Mouse (Mus musculus) Patski (cell line): ENCODE measurements at regions not wholly inside any gene's neighbourhood (a gene's known extent, or its start where the extent isn't known, plus 50 kb on each side); places are given as distances from the start of the nearest gene placed in this dataset.

ENCODE experiments used
- ATAC-seq: fragments of 100-300 bp; one replicate; pipeline ENCODE4 v1.8.0; 2021
- CTCF ChIA-PET: fragments of 350-600 bp; sonication (Branson Sonifier 250); formaldehyde crosslinking; loops from one replicate; lab custom pipeline; 2022; ENCODE audit warnings: inconsistent platforms; lab: Charles Lee
- POLR2A ChIA-PET: fragments of 350-600 bp; sonication (Branson Sonifier 250); formaldehyde crosslinking; loops from one replicate; lab custom pipeline; 2022; ENCODE audit warnings: antibody characterized with exemption, inconsistent platforms; lab: Charles Lee
- DNase-seq: peaks from one replicate; pipeline ENCODE4 v3.0.0-alpha.2; 2011; ENCODE audit warnings: low read depth, low spot score
- H3K27me3 ChIP-seq: fragments of 371-371 bp; one replicate; pipeline ENCODE4 v1.5.1; 2021
- CTCF ChIP-seq: fragments of 100-300 bp; IDR thresholded peaks from one replicate; pipeline ENCODE4 v1.5.1; 2021
- in situ Hi-C: fragments of 300-500 bp; cut with MboI; formaldehyde crosslinking; loops from 3 replicates; pipeline ENCODE4 v1.11.1; 2018; ENCODE audit warnings: low pct_unique_long_range_greater_than_20kb, mixed read lengths

DNA sequence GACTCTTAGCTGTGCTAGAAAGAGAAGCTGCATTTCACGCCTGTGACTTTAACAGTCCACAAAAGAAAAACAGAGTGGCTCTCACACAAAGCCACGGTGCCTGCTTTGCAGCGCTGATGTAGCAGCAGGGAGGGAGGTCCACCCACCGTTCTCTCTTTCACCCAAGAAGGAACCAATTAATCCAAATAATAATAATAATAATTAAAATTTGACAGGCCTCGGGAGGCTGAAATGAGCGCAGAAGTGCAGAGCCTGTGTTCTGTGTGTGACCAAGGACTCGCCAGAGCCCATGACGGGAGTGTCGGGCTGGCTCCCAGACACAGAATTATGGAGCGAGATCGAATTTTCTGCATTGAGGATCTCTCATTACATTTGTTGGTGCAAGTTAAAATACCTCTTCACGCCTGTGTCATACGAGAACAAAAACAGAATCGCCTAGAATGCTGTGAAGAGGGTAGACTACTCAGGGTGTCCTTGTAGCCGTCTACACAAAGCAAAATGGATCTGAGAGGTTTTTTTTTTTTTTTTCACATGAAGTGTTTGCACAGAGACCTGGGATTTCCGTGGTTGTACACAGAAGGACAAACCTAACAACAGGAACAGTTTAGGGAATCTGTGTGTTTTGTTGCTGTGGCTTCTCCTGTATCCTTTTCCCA, 134.3 kb upstream of the Pmfbp1 start:
- no peak for DNase-seq
- POLR2A ChIA-PET, result no interaction called here
- H3K27me3 ChIP-seq, result peaks cover 8% of the 10 kb centered on the region
- CTCF ChIA-PET, result no interaction called here
- in situ Hi-C loops, result no loop called here
- no peak for TF ChIP-seq CTCF
- ATAC-seq, result no peak

DNA sequence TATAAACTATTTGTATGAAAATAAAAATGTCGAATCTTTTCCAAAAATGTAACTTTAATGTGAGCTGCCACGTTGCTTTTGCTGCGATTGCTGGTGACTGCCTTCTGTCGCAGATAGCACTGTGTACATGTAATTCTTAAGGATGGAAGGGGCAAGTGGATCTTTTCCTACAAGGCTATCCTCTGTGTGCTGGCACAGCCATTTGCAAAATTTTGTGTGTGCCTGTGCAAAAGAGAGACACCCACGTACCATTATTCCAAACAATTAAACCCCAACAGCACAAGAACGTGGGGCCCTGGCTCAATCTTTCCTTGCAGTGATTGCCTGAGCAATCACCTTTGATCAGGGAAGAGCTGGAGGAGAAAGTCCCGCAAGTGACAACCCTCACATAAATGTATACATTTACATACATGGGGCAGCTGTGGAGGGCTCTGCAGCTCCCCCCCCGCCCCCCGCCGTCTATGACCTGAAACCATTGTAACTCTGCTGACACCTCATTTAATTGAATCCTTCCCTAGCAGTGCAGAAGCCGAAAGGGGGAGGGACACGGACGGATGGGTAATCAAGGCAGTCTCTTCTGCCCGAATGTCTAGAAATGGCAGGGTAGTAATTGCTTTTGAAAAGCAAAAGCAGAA, 133.6 kb upstream of the Pmfbp1 start:
- ATAC-seq (no peak), DNase-seq (no peak)
- POLR2A ChIA-PET, result no interaction called here
- in situ Hi-C loops, result no loop called here
- H3K27me3 ChIP-seq, result peaks cover 8% of the 10 kb centered on the region
- CTCF ChIA-PET, result no interaction called here
- TF ChIP-seq CTCF, result no peak

DNA sequence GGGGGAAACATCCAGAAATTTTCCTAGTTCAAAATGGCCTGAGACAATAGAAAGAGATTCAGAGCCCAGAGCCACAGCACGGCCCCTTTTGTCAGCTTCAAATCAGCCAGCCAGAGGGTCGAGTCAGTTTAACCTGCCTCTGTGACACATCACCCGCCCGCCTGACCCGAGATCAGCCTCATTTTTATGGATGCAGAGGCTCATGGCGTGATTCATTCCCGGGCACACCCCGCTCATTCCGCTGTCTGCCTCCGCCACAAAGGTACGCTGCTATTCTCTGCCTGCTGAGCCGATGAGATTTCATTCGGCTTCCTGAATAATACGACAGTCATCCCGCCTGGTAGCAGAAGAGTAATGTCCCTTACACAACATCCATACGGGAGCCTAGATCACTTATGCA, 132.9 kb upstream of the Pmfbp1 start:
- ChIA-PET POLR2A (no interaction called here), CTCF (no interaction called here)
- in situ Hi-C loops, result no loop called here
- DNase-seq (no peak), ATAC-seq (no peak)
- H3K27me3 ChIP-seq, result peaks cover 8% of the 10 kb centered on the region
- no peak for TF ChIP-seq CTCF

DNA sequence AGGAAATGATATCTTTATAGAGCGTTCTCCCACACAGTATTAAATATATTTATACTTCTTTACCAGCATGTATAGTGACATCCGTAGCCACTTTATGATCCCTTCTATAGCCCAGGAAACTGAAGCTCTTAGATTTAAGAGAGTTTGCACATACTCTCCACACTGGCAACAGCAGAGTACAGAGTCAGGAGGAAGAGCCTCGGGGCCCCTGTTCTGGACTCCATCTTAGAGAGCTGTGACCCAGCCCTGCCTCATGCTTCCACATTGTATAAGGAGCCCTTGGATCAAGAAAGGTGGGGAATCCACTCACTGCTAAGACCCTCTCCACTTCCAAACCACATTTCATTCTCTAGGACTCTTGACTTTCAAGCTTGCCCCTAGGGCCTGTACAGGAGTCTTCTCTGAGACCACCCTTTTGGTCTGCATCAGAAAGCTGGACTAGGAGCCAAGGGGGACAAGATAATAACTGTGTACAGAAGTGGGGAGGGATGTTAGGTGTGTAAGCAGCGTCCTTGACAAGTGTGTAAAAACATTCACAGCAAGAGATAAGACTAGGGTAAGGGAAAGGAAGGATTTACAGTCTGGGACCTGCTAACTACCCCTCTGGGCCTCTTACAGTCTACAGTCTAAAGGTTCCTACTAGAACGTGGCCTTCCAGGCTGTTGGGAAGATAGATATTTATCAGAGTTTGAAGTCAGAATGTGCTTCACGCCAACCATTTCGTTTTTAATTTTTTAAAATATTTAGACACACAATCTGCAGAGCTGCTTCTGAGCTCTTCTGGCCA, 132.1 kb upstream of the Pmfbp1 start:
- ChIA-PET CTCF (no interaction called here), POLR2A (no interaction called here)
- DNase-seq (no peak), ATAC-seq (no peak)
- no peak for TF ChIP-seq CTCF
- in situ Hi-C loops, result no loop called here
- H3K27me3 ChIP-seq, result peaks cover 6% of the 10 kb centered on the region

DNA sequence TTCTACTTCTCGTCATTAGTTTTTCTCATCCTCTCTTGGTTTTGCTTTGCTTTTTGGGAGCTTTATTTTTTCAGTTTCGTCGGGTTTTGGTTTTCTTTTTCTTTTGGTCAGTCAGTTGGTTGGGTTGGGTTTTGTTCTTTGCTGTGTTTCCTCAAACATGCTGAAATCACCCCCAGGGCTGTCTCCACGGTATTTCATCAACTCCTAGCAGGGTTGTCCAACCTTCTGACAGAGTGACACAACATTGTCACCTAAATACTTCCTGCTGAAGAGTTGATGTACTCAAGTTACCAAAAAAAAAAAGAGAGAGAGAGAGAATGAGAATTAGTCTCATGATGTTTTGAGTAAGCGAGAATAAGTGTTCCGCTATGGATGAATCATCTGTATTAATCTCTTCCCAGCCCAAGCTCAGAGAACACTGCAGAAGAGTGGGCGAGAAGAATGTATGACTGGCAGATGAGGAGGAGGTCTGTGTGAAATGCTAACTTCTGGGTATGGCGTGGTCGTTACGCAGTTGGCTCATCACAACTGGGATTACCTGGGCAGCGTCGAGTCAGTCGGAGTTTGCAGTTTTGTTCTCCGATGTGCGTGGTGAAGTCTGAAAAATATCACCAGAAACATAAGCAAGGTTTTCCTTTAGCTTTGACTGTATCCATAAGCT, 130.5 kb upstream of the Pmfbp1 start:
- H3K27me3 ChIP-seq, result no peaks in the 10 kb centered on the region
- ChIA-PET CTCF (no interaction called here), POLR2A (interaction anchor here (0.6 kb wide), 1 partner anchor 1579 kb away, joined by 5 read pairs; no protein-coding TSS in a partner anchor)
- DNase-seq, result no peak
- ATAC-seq, result no peak
- TF ChIP-seq CTCF, result no peak
- in situ Hi-C loops, result no loop called here

DNA sequence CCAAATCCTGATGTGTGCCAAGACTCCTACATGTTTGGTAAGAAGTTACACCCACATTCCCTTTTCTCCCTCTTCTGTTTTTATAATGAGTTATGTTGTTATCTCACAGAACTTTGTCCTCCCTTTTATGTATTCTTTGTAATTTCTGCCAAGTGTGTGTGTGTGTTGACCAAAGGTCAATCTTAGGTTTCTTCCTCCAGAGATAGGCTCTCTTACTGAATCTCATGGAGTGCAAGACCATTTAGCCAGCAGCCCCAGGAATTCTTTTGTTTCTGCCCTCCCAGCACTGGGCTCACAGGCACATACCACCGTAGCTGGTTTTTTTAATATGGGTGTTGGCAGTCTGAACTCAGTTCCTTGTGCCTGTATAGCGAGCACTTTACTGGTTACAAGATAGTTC, 119.8 kb upstream of the Pmfbp1 start:
- peaks cover 11% of the 10 kb centered on the region for H3K27me3 ChIP-seq
- in situ Hi-C loops, result no loop called here
- POLR2A ChIA-PET, result no interaction called here
- DNase-seq (no peak), ATAC-seq (no peak)
- no peak for TF ChIP-seq CTCF
- CTCF ChIA-PET, result no interaction called here

DNA sequence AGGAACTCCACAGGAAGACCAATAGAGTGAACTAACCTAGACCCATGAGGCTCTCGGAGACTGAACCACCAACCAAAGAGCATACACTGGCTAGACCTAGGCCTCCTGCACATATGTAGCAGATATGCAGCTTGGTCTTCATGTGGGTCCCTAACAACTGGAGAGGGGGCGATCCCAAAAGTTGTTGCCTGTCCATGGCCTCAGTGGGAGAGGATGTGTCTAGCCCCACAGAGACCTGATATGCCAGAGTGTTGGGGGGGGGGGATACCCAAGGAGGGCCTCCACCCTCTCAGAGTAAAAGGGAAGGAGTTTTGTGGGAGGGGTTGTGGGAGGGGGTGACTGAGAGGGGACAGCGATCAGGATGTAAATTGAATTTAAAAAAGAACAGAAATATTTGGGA, 108.9 kb upstream of the Pmfbp1 start:
- POLR2A ChIA-PET, result no interaction called here
- ATAC-seq (no peak), DNase-seq (no peak)
- in situ Hi-C loops, result no loop called here
- H3K27me3 ChIP-seq, result peaks cover 39% of the 10 kb centered on the region
- CTCF ChIA-PET, result no interaction called here
- TF ChIP-seq CTCF, result no peak

DNA sequence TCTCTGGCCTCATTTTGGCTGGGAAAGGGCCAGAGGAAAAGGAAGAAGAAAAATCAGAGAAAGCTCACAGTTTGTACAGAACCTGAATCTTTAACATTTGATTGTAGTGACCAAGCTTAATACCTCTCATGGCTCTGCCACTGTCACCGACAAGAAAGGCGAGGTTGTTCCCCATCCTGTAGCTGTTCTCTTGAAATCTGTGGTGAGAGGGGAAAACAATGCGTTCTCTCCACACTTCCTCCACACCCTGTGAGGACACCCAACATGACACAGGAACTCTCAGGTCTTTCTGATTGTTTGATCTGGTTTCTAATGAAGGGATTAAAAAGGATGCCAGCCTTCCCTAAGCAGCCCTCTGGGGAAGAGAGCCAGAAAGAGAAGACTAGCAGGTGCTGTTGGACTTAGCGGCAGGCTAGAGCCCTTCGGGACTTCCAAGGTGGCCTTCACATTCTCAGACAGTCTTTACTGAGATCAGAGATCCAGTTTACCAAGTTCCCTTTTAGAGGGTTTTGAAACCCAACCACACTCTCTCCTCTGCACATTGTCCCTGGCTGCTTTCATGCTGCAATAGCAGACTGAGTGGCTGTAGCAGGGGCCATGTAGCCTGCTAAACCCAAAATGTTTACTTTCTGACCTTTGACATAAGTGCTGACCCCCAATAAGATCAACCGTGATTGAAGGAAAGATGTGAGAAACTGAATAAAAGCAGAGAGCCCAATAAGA, 98.5 kb upstream of the Pmfbp1 start:
- ATAC-seq (no peak), DNase-seq (no peak)
- ChIA-PET CTCF (no interaction called here), POLR2A (no interaction called here)
- TF ChIP-seq CTCF, result no peak
- peaks cover 50% of the 10 kb centered on the region for H3K27me3 ChIP-seq
- in situ Hi-C loops, result no loop called here

DNA sequence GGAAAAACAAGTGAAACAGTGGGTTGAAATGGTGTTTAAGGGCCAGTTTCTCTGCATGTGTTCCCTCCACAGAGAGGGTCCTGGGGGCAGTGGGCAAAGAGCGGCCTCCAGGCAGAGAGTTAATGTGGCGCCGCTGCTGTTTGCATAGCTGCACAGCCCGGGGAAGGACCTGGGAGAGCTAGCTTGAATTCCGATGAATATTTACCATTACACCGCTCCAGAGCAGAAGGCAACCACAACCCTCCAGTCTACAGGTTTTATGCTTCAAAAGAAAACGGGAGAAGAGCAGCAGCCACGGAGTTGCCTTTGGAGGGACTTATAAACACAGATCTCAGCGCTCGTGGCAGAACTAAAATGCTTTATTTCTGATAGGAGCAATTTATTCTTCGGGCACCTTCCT, 94.2 kb upstream of the Pmfbp1 start:
- H3K27me3 ChIP-seq, result peaks cover 33% of the 10 kb centered on the region
- ATAC-seq, result no peak
- no peak for DNase-seq
- no peak for TF ChIP-seq CTCF
- CTCF ChIA-PET, result no interaction called here
- POLR2A ChIA-PET, result no interaction called here
- in situ Hi-C loops, result no loop called here

DNA sequence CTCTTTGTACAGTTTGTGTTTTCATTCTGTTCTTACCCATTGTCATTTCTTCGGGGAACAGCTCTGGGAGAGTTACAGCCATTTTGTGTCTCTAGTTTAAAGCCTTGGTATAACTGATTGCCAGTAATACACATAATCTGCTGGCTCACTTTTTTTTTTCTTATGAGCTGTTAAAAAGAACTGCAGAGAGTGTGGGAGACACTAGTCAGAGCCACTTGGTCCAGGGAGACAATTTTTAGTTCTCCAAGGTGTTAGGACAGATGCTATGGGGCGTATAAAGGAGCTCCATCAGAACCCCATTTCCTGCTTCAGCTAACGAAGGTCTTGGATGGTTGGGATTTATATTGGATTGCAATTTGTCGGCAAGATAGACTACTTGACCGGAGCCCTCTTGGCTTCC, 93.6 kb upstream of the Pmfbp1 start:
- CTCF ChIA-PET, result no interaction called here
- in situ Hi-C loops, result no loop called here

More for the DNA sequence above, 93.6 kb upstream of the Pmfbp1 start:
- POLR2A ChIA-PET, result no interaction called here
- H3K27me3 ChIP-seq, result peaks cover 37% of the 10 kb centered on the region
- no peak for TF ChIP-seq CTCF
- no peak for DNase-seq
- no peak for ATAC-seq
